Mouse (Mus musculus) B cell, adult 67 days (primary cell): ENCODE results near the gene Gm9945. TPM values are rescaled to one million over a fixed set of nuclear protein-coding genes. Genes with fewer than 3 reads are reported as not detected.

ENCODE experiments used
- total RNA-seq, 2 experiments: library from RNA; stranded (reverse); gene quantifications; 4 replicates each; pipeline ENCODE4 v1.2.4; 2023

The Gm9945 gene
- not detected for total RNA-seq

DNA sequence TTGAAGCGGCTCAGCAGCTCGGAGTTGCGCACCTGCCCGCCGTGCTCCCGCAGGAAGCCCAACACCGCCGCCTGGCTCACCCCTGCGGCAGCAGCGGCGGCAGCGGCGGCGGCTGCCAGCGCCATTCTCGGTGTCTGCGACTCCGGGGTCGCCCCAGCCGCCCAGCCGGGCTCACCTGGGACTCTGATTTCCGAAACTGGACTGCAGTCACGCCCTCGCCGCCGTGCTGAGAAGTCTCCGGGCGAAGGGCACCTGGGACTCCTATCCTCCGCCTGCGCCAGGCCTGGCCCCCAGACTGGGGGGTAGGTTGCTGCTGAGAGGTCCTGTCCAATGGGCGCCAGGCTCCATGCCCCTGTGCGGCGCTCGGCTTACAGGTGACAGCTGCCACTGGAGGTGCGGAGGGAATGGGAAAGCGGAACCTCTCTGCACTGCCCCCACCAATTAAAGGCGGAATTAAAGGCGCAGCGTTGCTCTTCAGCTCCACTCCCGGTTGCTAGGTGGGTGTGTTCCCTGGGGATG lies at the start of gene Gm9945, which contains the start of gene Sowaha:
Gene Gm9945 (plus strand): TSS at position 384 of the 519 bp plus-strand sequence.
Gene Sowaha (minus strand): TSS at position 492 of the 519 bp plus-strand sequence.

DNA sequence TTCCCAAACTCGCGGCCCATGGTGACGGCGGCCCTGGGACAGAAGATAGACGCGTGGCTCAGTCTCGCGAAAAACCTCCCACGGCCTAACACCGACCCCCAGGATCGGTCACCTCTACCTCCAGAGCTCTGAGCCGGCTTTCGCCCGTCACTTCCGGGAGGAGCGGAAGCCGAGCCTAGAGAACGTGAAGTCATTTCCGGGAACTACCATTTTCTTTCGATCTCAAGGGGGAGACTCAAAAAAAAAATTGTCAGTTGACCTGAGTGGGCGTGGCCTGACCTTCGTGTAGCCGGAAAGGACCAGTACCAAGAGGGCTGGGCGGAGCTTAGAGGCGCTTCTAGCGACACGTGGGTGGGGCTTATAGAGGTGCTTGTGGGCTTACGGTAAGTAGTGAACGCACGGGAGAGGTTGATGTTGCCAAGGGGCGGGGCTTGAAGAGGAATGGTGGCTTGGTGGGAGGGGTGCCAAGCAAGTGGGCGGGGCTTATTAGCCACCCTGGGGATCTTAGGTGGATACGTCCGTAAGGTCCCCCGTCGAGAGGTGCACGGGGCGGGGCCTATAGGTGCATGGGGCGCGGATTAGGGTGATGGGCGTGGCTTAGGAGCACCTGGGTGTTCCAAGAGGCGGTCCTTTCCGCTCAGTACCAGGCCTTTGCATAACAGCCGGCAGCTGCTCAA lies 49.2 kb upstream of the Gm9945 start, which contains the start of the genes Uqcrq and Gdf9:
Gene Uqcrq (minus strand): TSS at position 162 of the 677 bp plus-strand sequence.
Gene Gdf9 (plus strand): TSS at position 354 of the 677 bp plus-strand sequence.

DNA sequence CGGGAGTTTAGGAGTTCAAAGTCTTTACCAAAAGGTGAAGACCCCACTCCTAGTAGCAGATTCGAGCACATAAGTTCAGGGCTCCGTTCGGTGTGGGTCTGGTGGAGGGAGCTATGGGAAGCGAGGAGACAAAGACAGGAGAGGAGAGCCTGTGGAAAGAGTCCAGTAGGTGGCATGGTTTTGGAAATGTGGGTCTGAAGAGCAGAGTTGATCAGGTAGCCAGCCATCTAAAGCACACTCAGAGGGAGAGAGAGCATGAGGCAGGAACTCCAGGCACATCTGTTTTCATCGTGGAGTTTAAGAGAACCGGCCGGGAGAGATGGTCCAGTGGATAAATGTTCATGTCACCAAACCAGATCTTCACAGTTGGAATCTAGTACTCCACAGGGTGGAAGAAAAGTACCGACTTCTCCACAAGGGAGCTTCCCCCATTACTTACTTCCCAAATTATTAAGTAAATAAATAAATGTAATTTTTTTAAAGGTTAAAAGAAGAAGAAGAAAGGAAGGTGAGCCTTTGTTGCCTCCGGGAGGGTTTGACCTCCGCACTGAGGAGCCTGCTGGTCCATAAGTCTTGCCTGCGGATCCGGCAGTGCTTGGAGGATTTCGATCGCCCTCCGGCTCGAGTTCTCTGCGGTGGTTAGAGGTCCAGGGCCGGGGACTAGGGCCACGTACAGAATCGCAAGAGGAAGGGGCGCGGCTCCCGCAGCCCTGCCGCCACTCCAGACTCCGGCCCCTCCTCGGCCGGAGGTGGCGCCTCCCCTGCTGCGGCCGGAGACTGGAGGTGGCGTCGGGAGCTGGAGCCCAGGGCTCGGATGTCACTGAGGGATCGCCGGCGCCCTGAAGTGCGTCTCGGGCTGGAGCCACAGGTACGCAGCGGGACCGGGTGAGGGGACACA lies 23.2 kb upstream of the Gm9945 start, which contains the start of the genes Gm10447 and Shroom1:
Gene Gm10447 (minus strand): TSS at position 637 of the 898 bp plus-strand sequence.
Gene Shroom1 (plus strand): TSS at position 732 of the 898 bp plus-strand sequence.

DNA sequence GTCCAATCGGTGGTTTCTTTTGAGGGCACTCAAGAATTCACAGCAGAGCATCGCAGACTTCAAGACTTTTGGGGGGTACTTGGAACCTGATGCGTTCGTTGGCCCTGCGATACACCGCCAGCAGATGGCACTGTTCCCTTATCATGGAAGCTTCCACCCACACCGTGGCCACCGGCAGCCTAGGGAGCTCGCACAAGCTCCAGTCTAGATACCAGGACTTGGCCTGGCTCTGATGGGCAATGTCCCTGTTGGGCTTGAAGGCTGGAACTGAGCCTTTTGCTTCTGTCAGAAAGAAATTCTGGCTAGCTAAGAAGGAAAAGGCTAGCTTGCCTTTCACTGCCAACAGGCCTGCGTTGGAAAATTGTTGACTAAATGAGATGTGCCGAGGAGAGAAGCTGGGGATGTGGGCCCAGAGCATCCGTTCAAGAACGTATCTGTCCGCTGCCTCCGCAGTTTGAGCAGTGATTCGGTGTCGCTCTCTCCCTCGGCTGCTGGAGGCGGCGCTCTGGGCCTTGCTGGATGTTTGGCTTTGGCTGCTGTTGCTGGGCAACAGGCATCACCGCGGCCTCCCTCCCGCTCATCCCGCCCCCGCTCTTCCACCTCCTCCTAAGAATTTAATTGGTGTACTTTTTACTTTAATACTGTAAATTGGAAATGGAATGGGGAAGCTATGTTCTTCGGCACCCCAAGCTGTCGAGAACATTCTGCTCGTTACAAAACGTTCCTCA lies 9.8 kb upstream of the Gm9945 start, which contains the start of gene Gm9837:
Gene Gm9837 (minus strand): TSS at position 512 of the 728 bp plus-strand sequence.

DNA sequence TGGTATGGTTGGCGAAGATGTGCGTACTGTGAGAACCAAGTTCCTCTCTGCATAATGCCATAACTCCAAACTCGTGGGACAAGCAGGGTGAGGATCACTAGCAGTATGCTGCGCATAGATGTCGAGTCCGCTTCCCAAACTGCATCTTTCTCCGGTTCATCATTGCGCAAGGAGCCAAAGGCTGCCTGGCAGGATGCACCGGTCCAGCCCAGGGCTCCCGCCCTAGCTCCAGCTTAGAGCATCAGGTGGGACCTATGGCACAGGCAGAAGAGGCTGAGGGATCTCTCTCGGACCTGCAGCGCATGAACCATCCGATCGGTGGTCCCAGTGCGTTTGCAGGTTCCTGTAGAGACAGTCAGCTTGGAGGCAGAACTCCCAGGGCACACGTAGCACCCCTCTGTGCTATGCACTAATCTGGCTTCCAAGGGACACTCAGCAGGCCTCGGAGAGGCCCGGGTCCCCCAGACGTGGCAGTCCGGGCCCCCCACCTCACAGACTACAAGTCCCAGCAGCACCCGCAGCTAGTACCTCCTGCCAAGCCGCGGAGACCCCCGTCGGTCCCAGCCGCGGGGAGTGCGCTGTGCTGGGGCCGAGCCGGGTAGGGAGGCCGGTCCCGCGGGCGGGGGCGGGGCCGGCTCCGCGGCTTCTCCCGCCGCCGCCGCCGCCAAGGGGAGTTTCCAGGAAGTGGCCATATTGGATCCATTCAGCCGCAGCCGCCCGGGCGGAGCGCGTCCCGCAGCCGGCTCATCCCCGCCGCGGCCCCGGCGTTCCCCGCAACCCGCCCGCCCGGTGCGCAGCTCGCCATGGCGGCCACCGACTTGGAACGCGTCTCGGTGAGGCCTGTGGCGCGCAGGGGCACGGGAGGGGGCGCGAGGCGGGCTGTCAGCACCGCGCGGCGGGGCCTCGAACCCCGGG lies 39.5 kb downstream of the Gm9945 start, which contains the start of gene Sept8:
Gene Sept8 (plus strand): TSS at position 51 of the 915 bp plus-strand sequence.

Other genes with a start within 250 kb of the Gm9945 start
- gene Hspa4, start 179.7 kb upstream of the Gm9945 start, total RNA-seq = 100 to 1,000 TPM; 103 to 114 TPM
- gene Zcchc10, start 155.5 kb upstream of the Gm9945 start, total RNA-seq = 10 to 100 TPM; 13.1 to 14.4 TPM
- gene Aff4, start 129.3 kb upstream of the Gm9945 start, total RNA-seq = 100 to 1,000 TPM; 320 to 326 TPM
- not detected for gene Leap2, start 57.0 kb upstream of the Gm9945 start, total RNA-seq
- 100 to 1,000 TPM; 127 to 151 TPM for gene Uqcrq, start 49.3 kb upstream of the Gm9945 start, total RNA-seq
- under 1 TPM; 0.42 to 0.70 TPM for gene Gdf9, start 49.1 kb upstream of the Gm9945 start, total RNA-seq
- not detected for gene Gm10447, start 23.1 kb upstream of the Gm9945 start, total RNA-seq
- not detected for gene Shroom1, start 23.0 kb upstream of the Gm9945 start, total RNA-seq
- gene Gm9837, start 9.7 kb upstream of the Gm9945 start, total RNA-seq = not detected
- not detected for gene Sowaha, start 108 bp downstream of the Gm9945 start, total RNA-seq
- under 1 TPM in 1 of 2 experiments, not detected in 1; 0.23 TPM for gene Sept8, start 39.1 kb downstream of the Gm9945 start, total RNA-seq
- gene Kif3a, start 87.2 kb downstream of the Gm9945 start, total RNA-seq = 1 to 10 TPM; 7.0 to 8.5 TPM
- gene Il4, start 138.5 kb downstream of the Gm9945 start, total RNA-seq = not detected
- not detected for gene Il13, start 154.5 kb downstream of the Gm9945 start, total RNA-seq
- gene Rad50, start 227.2 kb downstream of the Gm9945 start, total RNA-seq = 10 to 100 TPM; 31.4 to 36.6 TPM
- gene Il5, start 240.6 kb downstream of the Gm9945 start, total RNA-seq = not detected